Mouse (Mus musculus) fibroblast of lung, adult 2 months (primary cell): Measurements from ENCODE around the gene Ccdc162.
"Not testable (repeated sequence)": the region's sequence is repeated elsewhere in the genome, so short reads cannot be mapped to it uniquely, and the experiment has no call there.

Source experiments
- DNase-seq: peaks from one replicate; pipeline ENCODE4 v3.0.0-alpha.2; 2011; ENCODE audit warnings: low read depth

Ccdc162 gene

DNA sequence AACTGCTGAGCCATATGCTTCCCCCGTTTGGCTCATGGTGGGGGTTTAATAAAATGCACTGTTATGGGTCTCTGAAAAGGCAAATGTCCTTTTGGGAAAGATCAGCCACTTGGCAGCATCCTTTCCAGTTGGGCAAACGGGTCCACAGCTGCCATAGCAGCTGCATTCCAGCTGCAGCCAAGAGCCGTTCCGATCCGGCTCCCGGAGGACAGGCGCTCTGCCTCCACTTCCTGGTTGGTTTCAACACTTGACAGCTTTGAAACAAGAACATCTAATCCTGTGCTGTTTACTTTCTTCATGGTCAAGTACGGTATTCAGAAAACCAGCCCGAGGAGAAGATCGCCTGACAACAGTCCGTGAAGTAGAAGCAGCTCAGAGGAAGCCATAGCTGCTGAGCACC lies 19.4 kb downstream of the Ccdc162 start:
- DNase-seq, result no peak

DNA sequence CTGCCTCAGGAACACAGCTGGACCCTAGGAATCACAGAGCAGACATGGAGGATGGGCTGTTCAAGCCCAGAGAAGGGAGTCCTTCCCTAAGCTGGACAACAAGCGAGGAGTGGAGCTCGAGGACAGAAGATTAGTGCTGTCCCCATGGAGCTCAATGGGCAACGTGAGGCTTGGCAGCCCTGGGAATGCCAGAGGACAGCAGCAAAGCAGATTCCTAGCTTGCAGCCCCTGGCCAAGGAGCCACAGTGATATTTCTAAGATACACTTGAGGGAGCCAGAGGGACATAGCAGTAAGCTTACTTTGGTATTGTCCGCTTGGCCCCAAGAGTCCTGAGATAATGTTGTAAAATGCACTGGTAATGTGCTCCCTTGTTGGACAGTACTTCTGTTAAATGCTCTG lies 25.5 kb downstream of the Ccdc162 start:
- no peak for DNase-seq

DNA sequence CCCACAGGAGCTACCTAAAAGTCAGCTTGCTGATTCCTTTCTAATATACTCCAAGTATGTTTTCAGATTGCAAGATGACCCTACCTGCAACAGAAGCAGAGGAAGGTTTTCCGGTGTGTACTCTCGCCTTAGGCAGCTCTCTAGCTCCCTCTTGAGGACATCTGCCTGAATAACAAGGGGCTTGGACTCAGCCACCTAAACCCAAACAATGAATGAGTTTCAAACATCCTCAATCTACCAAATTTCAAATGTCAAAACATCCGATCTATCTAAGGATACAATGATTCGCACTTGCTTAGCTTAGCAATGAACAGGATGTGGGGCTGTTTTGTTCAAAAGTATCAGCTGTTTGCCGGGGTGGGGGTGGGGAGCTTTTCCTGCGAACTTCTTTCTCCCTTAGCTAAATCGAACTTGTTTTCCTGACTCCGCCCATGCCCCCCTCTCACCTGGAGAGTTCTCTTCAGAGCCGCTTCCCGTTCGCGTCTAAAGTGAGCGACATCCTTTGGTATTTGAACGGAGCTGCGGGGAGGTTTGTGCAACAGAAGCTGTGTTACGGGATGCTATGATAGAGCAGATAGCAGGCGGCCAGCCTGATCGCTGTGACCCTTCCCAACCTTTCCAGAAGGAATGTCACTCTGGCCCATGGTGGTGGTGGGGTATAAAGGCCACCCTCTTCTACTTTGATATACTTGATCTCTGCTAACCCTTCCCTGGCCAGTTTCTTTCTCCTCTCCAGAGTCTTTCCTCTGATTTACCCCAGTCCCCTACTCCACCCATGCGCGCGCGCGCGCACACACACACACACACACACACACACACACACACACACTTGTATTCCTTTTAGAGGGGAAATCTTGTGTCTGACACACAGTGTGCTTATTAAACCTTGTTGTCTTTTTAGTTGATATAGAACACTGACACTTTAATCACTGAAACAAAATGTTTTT lies 26.2 kb downstream of the Ccdc162 start:
- DNase-seq, result no peak

DNA sequence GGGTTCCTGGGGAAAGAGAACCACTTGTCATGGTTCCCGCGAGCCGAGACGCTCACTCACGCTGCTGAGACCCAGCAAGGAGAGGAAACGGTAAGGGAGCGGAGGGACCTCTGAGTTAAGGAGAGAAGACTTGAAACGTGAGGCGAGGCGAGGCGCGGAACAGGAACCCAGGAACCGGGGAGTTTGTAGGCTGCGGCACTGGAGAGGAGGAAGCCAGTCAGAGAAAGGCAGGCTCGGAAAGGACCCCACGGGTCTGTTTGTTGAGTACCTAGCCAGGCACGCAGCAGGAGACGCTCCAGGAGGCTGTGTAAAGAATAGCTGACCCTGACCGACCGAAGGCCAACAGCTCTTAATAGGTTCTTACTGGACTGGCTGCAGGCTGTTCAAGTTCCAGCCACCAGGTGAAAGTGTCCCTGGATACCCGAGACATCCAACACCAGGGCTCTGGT lies 31.9 kb downstream of the Ccdc162 start:
- no peak for DNase-seq

DNA sequence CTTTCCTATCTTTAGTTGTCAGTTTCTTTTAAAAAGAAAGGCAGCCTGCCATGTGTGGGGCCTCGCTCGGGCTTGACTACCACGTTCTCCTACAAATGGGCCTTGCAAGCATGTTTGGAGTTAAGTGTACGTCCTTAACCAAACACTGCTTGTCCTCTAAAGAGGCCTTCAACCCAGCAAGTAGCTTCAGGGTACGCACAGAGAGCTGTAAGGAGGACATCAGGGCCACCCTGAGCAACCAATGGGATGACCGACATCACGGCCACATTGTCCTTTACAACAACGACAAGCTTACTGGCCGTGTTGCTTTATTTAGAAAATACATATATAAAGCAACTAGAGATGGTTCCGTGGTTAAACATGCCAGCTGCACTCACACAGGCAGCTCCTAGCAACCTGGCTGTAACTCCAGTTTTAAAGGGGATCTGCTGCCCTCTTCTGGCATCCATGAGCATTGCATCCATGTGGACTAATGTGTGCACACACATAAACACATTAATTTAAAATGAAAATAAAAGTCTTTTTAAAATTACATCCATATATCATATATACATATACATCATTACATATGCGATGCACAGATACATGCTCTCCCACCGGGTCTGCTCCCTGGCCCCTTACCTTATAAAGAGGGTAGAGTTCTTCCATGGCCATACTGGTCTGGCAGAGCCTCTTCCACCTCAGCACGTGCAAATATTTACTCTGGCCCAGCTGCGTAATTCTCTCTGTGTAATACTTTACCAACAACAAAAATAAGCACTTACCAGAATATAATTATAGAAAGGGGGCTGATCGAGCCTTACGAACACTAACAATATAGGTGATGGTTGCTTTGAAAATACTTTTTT lies 33.7 kb downstream of the Ccdc162 start:
- DNase-seq, result peak; percentile 51

DNA sequence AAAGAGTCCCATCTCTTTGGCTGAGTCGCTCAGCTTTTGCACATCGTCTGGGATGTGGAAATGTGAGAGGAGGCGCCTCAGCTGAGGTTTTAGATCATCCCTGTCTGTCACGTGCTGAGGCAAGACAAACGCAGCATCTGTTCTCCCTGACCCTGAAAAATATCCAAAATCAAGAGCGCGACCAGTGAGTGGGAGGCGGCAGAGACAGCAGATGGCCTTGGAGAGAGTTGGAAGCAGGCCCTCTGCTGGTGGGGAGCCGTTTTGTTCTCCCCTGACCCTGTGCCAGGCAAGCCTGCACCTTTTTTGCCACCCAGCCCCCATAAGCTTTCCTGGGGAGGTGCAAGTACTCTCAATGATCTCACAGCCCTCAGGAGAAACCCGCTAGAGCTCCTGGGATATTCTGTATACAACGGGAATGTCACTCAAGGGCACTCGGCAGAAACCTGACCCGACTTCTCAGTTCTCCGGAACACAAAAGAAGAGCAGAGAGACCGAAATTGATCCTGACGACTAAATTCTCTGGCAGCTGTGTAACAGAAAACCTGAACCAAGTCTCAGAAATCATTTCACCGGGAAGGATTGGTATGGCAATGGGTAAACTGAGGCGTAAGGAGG lies 37.6 kb downstream of the Ccdc162 start:
- DNase-seq, result peak; percentile 46

DNA sequence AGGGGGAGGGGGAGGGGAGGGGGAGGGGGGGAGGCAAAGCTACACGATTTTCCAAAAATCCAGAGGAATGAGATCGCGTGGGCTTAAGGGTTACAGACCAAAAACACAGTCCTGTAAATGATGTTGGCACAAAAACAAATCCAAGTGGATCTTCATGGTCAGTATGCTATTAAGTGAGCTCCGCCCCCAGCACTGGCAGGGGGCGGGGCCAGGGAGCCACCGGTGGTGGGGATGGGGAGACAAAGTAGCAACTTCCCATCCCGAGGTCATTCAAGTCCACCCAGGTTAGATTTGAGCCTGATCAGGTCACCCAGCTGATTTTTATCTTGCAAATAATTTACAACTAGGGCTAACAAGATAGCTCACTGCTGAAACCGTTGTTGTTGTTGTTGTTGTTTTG lies 39.0 kb downstream of the Ccdc162 start:
- no peak for DNase-seq

DNA sequence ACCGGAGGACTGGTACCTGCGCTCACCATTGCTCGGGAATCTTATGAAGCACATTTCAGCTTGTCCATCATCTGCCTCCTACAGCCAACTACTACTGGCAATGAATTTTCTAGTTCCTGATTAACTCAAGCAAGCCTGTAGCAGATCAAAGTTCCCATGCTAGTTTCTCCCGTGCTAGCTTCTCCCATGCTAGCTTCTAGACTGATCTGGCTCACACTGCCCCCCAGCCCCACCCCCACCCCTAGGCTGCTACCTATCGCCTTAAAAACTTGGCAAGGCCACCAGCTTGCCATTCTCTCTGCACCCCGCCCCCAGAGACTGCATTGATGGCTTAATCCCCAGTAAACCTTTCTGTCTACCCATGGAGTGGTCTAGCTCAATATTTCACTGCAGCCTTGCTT lies 39.8 kb downstream of the Ccdc162 start:
- DNase-seq, result no peak

DNA sequence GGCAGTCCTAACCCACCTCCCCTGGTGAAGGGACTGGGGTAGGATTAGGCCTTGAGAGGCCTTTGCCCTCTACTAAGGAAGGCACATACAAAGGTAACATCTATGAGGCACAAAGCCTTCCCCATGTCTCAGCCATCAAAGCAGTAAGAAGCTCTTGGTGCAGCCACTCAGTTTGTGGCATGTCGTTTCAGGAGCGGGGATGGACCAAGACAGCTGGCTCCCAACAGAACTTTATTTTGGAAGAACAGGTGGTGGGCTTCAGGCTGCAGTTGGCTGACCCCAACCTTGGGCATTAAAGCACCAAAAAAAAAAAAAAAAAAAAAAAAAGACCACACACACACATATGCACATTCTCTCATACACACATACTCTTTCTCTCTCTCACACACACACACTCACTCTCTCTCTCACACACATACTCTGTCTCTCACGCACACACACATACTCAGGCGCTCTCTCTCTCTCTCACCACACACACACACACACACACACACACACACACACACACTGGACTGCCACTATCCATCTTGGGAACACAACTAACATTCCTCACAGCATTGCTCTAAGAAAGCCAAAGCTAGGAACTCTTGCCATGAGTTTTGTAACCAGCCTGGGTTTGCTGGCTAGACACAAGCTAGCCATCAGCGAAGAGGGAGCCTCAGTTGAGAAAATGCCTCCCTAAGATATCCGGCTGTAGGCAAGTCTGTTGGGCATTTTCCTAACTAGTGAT lies 40.4 kb downstream of the Ccdc162 start:
- DNase-seq, result no peak

DNA sequence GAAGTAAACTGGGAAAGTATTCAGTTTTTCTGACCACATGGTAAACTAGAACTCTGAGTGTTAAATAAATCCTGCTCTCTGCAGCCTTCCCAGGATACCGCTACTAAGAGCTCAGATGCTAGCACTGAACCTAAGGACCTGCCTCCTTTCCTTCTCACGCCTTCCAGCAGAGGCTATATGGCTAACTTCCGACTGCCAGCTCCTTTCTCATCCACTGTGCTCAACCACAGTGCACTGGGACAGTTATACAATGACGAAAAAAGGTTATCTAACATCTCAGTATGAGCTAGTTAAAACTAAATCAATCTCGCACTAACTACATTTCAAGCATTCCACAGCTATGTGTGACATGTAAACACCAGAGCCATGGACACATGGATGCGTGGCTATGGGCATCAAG lies 41.2 kb downstream of the Ccdc162 start:
- DNase-seq, result no peak

DNA sequence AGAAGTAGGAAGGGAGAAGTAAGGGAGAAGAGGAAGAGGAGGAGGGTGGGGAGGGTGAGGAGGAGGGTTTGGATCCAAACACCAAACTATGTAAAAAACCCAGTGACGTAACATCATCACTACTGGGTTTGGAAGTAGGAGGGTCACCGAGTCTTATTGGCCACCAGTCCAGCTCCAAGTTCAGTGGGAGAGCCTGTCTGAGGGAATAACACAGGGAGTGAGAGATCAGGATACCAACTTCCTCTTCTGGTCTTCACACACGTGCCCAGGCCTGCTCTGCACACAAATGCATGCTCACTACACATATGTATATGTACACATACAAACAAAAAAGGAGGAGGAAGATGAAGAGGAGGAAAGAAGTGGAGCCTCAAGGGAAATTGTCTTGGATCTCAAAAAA lies 42.1 kb downstream of the Ccdc162 start:
- no peak for DNase-seq

DNA sequence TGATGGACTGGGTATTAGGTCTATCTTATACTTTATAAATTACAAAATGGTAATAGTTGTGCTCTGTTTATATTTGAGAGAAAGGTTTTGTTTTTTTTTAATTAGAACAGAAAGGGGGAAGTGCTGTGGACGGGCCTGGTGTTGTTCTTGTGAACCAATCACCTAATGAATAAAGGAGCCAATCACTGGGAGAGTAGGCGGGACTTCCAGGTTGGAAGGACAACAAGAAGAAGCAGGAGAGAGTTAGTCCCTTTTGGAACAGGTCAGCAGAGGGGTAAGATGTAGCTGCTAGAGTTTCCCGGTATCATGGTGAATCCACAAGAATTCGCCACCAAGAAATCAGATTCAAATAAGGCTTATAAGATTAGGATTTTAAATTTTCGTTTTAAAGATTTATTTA lies 46.2 kb downstream of the Ccdc162 start:
- no peak for DNase-seq

DNA sequence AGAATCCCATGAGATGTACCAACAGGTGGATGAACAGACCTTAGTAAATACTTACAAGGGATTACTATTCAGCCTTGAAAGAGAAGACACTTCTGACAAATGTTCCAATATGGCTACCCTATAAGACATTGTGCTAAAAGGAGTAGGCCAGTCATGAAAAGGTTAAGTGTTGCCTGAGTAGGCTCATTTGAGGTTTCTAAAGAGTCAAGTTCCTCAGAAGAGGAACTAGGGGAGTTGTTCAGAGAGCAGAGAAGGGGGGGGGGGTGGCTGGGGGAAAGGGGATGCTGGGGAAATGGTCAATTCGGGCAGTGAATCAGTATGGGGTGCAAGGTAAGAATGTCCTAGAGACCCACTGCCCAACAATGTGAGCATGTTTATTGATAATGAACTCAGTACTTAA lies 50.9 kb downstream of the Ccdc162 start:
- no peak for DNase-seq

DNA sequence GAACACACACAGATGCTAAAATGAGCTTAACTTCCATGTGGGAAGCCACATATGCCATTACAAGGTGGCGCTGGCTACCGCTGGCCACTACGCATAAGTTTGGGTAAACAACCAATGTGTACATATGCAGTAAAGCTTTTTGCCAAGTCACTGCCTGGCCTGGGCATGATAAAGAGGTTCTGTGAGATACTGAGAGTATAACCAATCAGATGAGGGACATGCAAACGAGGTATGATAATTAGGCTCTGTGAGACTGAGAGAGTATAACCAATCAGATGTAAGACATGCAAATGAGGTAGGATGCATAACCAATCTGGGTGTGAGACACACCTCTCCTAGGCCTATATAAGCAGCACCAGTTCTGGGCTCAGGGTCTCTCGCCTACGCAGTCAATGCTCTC lies 56.8 kb downstream of the Ccdc162 start:
- DNase-seq, result not testable (repeated sequence)

DNA sequence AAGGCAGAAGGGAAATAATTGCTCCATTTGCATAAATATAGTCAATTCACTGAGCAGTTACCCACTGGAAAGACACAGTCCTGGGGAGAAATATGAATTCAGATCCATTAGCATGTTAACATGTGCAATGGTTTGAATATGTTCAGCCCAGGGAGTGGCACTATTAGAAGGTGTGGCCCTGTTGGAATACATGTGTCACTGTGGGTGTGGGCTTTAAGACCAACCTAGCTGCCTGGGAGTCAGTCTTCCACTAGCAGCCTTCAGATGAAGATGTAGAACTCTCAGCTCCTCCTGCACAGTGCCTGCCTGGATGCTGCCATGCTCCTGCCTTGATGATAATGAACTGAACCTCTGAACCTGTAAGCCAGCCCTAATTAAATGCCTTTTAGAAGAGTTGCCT lies 60.8 kb downstream of the Ccdc162 start:
- DNase-seq, result not testable (repeated sequence)

DNA sequence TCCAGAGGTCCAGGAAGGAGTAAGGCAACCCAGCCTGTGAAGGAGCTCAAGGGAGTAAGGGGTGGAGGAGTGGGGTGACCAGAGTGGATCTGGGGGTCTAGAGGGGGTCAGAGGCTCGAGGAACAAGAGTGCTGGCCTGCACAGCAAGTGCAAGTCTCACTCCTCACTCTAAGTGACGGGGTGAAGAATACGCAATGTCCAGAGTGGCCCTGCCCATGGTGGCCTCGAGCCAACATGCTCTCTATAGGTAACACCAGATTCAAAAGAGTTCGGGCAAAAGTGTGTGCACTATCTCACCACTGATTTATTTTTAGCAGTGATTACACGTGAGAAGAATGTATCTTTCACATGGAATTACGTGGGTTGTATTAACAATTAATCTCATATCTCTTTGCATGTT lies 63.4 kb downstream of the Ccdc162 start:
- DNase-seq, result no peak

DNA sequence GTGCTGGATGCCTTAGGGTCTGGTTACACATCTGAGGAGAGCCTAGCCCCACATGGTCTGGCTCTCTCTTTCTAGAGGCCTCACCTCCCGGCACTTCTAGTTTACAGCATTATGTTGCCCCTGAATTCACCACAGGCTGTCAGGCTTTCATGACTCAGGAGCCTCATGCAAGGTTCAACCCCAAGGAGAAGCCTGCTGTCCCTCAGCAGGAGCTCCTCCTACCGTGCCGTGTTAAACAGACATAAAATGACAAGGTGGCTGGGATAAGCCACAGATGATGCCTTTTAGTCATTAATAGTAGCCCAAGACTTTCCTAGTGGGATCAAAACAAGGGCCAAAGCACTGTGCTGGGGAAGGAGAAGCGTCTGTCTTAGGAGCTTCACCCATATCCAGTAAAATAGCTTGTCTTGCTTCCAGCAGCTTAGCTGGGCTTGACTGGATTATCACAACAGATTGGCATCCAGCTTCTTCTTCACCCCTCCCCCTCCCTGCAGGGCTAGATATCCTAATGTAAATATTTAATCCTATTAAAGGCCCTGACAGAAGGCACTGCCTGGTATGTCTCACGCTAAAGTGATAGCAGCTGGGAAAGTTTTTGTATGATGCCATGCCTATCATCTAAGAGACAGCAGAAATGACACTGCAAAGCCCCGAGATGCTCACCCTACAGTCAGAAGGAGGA lies 64.2 kb downstream of the Ccdc162 start:
- no peak for DNase-seq

DNA sequence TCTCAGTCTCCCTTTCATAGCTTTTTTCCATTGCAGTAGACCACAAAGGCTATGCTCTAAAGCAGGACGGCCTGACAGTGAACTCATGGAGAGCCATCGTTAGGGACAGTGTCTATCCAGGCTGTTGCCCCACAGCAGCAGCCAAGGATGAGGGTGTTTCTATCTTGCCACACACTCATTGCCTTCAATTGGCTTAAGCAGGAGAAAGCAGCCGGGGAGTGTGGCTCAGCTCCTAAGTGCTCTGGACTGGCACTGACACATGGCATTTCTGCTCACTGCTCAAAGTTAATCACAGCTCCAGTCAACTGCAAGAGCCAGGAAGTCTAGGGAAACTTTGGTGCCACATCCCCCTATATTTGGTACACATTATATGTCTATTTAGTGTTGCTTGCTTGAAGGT lies 64.9 kb downstream of the Ccdc162 start:
- no peak for DNase-seq

DNA sequence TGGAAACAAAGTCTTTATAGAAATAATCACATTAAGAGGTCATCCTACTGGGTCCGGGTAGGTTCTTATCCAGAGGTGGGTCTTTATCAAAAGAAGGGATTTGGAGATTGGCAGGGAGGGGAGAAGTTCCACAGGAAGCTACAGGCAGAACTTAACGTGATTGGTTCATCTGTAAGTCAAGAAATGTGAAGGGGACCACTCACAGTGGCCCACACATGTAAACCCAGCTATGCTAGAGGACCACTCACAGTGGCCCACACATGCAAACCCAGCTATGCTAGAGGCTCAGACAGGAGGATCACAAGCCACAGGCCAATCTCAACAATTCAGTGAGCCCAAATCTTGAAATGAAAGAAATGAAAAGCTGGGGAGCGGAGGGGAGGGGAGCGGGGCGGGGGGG lies 67.2 kb downstream of the Ccdc162 start:
- DNase-seq, result no peak

DNA sequence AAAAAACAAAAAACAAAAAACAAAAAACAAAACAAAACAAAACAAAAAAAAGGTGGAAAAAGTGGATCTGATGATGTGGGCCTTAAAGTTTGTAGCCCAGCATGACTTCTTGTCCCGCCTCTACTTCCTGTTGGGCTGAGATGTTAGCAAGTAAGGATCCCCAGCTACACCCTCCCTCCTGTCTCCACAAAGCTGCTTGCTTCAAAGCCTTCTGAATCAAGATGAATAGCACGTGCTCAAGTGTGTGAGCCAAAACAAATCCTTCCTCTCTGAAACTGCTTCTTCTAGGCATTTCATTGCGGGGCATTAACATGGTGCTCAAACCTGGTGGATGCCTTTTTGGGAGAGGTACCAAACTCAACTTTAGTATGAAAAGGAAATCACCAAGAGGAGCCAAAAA lies 77.7 kb downstream of the Ccdc162 start:
- DNase-seq, result no peak

DNA sequence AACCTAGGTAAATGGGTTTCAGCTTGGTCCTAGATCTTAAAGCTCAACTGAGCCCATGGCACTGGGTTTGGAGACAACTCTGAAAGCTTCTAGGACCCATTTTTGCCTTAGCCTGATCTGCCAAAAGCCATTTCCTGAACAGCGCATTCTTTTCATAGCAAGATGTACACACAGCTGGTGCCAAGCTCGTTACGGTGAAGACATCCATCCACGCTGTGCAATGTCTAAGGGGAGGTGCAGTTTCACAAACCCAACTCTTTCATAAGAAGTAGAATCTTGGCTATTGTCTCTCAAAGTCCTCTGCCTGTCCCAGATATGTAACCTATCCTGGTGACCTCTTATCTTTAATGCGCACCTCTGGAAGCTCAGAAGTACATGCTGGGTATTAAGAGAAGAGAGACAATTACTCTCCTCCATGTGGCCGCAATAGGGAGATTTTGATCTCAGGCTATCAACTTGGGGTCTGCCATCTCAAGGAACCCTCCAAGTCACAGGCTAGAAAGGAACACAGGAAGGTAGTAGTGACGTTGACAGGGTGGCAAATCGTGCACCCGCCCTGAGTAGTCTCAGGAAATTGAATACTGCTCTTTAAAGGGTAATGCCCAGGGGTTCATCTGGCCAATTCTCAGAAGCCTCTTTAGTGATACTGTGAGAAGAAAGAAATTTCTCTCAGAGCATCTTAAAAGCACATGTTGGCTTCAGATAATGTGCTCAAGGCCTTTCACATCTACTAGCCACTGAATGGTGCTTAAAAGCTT lies 81.0 kb downstream of the Ccdc162 start:
- DNase-seq, result no peak
